Mouse (Mus musculus) B cell, adult (primary cell): ENCODE measurements around the gene Gm49355. TPM values are rescaled to one million over a fixed set of nuclear protein-coding genes. Genes with fewer than 3 reads are reported as not detected.

Experiments
- total RNA-seq: library from RNA; stranded (reverse); gene quantifications from 4 replicates; pipeline ENCODE4 v1.2.4, GENCODE M21; 2023; ENCODE audit not compliant: inconsistent age

Gene Gm49355
- 0.24 to 0.48 TPM (median 0.29 TPM) in 3 of 4 replicates, not detected in the other for total RNA-seq

DNA sequence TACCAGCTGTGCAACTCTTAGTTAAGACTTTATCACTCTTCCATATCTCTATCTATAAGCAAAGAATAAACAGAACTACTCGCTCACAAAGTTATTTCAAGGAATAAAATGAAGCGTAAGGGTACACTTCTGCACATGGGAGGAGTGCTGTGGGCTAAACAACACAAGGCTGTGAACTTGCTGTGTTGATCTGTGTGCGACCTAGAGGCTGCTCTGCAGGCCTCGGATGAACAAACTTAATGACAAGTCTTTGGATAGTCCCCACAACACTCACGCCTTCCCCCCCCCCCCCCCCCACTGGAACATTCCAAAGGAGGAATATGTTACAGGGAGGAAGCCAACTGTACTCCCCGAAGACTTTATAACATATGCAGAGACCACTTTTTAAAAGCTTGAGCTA, at the start of gene Gm49355:
Gene Gm49355, plus strand, starts transcription at position 336 of the 400 bp plus-strand sequence.

DNA sequence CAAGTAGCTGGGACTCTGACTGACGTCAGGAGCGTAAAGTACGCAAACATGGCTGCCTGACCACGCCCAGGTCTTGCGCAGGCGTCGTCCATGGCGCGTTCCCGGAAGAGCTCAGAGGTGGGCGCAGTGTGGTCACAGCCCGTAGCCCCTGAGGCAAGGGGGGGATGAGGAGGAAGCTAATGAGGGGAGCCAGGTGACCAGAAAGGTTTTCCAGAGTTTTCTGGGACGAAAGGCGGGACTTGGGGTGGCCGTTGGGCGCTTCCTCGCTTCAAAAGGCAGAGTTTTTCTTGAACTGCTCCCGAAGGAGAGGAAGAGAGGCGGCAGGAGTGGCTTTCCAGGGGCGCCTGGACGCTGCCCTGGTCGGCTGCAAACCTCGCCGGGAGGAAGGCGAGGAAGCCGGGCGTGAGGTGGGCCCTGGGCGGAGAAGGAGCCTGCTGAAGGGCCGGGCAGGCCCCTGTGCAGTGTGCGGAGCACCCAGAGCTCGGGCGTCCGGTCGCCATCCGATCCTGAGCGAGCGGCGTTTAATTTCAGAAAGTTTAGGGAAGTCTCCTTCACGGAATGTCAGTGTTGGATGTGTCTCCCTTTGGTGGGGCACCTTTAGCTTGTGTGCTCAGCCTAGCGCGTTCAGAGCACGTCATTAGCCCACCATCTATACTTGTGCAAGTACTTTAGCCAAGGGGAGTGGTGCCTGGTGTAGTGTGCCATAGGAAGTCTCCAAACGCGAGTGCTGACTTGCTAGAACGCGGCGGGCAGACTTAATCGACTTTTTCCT, 551 bp downstream of the Gm49355 start, which contains the start of gene 3830406C13Rik:
Gene 3830406C13Rik, plus strand, starts transcription at position 33 of the 772 bp plus-strand sequence.

DNA sequence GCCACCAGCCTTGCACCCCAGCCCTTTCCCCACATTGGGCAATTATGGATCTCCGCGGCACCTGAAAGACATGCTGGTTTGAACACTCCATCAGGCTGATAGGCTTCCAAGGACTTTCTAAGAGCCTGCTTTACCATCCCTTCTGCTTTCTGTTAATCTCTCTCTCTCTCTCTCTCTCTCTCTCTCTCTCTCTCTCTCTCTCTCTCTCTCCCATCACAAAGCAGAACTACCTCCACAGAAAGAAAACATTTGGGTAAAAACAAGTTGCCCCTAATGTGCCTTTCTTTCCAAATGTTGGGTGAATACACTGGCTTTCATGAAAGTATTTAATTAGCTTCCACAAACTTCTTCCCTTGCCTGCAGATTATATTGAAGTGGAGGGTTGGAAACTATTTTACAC, 64.3 kb downstream of the Gm49355 start, which contains the start of gene Fezf2:
Gene Fezf2, minus strand, starts transcription at position 101 of the 400 bp plus-strand sequence.

Other genes with a start within 250 kb of the Gm49355 start
- 16.3 to 23.6 TPM (median 20.9 TPM) in 4 replicates for gene 3830406C13Rik, start 197 bp downstream of the Gm49355 start, total RNA-seq
- not detected in 4 replicates for gene Fezf2, start 64.2 kb downstream of the Gm49355 start, total RNA-seq